17 mouse cellular contexts compared by ENCODE assay signal in genomic region chr1:163361376-163361775, GRCm38 (mm10). TPM values are rescaled to one million over a fixed set of nuclear protein-coding genes. Genes with fewer than 3 reads are reported as not detected.
DNase-seq lines count a peak whose midpoint lies in the region; ATAC-seq and TF ChIP-seq lines count a peak whose summit lies in the region.
"Had no signal": no experiment of that assay in that cellular context is flagged by ENCODE, and none has a peak within 500 bp of the region (broad histone marks: within the 10 kb centered on the region; RNA-seq: fewer than 3 reads in every experiment).

No protein-coding gene starts in this region.

- H3K9me3 ChIP-seq in kidney, embryonic 14.5 days (ENCODE audit: control insufficient read depth, low read length), result no peaks in the 10 kb centered on the region
- no peaks in the 10 kb centered on the region for H3K9me3 ChIP-seq in MEL (replicated peaks; ENCODE audit: insufficient read depth, low read length)
- H3K9me3 ChIP-seq in limb, embryonic 11.5 days (ENCODE audit: control insufficient read depth, low read length), result no peaks in the 10 kb centered on the region
- H3K9me3 ChIP-seq: forebrain, embryonic 13.5 days had no signal

- H3K4me2 ChIP-seq in kidney, embryonic 14.5 days (replicated peaks; ENCODE audit: low read depth, low read length), result no peak overlapping the region
- H3K4me2 ChIP-seq in limb, embryonic 11.5 days (ENCODE audit: low read depth, severe bottlenecking), result peak overlapping the region; percentile 16; the same call in 1 of the 2 replicates
- H3K4me2 ChIP-seq: forebrain, embryonic 13.5 days; midbrain, embryonic 11.5 days had no signal

- DNase-seq in kidney, postnatal 25 days, result no peak
- DNase-seq in MEL (ENCODE audit: low read depth, low spot score) (peak; percentile 31), adipocyte (ENCODE audit: low spot score) (peak; percentile 70)
- no peak for DNase-seq in limb, embryonic 11.5 days (ENCODE audit: low spot score)
- no peak for DNase-seq in frontal cortex, postnatal 14 days (ENCODE audit: low spot score in 2 of 2)
- no peak for DNase-seq in cerebellum, postnatal 4 days (ENCODE audit: low spot score in 2 of 2)
- DNase-seq: cerebellum, adult 9-10 months; embryo, embryonic 11 days; heart, postnatal 10 days; kidney, postnatal 14 days; liver, postnatal 0 days had no signal

- no peaks in the 10 kb centered on the region for H3K79me2 ChIP-seq in MEL (ENCODE audit: control insufficient read depth, insufficient read depth, low read length, poor library complexity)

- H3K36me3 ChIP-seq in kidney, embryonic 14.5 days (ENCODE audit: control insufficient read depth, insufficient read depth, low read length), result no peaks in the 10 kb centered on the region
- peaks cover 0 to 15% of the 10 kb centered on the region in 2 experiments; a peak in 2 of 4 replicates for H3K36me3 ChIP-seq in MEL (ENCODE audit: control insufficient read depth in 1 of 2, insufficient read depth in 2 of 2, low read length in 2 of 2)
- no peaks in the 10 kb centered on the region for H3K36me3 ChIP-seq in limb, embryonic 11.5 days (ENCODE audit: control insufficient read depth, insufficient read depth, low read length)

- no peak for TF ChIP-seq CTCF in MEL (IDR thresholded peaks at IDR 0.05 in 2 of 3, conservative IDR thresholded peaks at IDR 0.05 in 1 of 3; ENCODE audit: control insufficient read depth in 1 of 3, insufficient read depth in 1 of 3, low read depth in 2 of 3, low read length in 3 of 3, poor library complexity in 1 of 3, severe bottlenecking in 1 of 3)

- no peak overlapping the region for H3K27ac ChIP-seq in kidney, embryonic 14.5 days (ENCODE audit: low read depth, low read length)
- no peak overlapping the region; the same call in 1 of the 2 replicates for H3K27ac ChIP-seq in MEL (ENCODE audit: control insufficient read depth, low read depth, low read length)
- no peak overlapping the region for H3K27ac ChIP-seq in limb, embryonic 11.5 days (replicated peaks; ENCODE audit: low read depth, low read length)
- H3K27ac ChIP-seq: forebrain, embryonic 13.5 days had no signal

- TF ChIP-seq EP300 in MEL (IDR thresholded peaks at IDR 0.05; ENCODE audit: low read depth in 1 of 2, low read length in 2 of 2), result peak in 1 of 2 experiments; percentile 18; a peak in 1 of 4 replicates

- 57% methylated on average over 5 of the region's 5 CpGs for WGBS in kidney, embryonic 14.5 days
- WGBS in limb, embryonic 11.5 days, result 16% methylated on average over 5 of the region's 5 CpGs

- no peak overlapping the region for H3K9ac ChIP-seq in kidney, embryonic 14.5 days (ENCODE audit: low read depth, low read length)
- H3K9ac ChIP-seq in MEL (ENCODE audit: control insufficient read depth, low read depth, low read length, poor library complexity, severe bottlenecking), result no peak overlapping the region
- H3K9ac ChIP-seq in limb, embryonic 11.5 days (ENCODE audit: low read length), result no peak overlapping the region
- H3K9ac ChIP-seq: forebrain, embryonic 13.5 days; liver, postnatal 0 days had no signal

- no peak overlapping the region for H3K4me3 ChIP-seq in kidney, embryonic 14.5 days (ENCODE audit: low read length)
- no peak overlapping the region for H3K4me3 ChIP-seq in MEL (ENCODE audit: control insufficient read depth in 1 of 2, insufficient read depth in 1 of 2, low read depth in 2 of 2, low read length in 2 of 2)
- no peak overlapping the region for H3K4me3 ChIP-seq in limb, embryonic 11.5 days (ENCODE audit: low read depth, low read length)
- H3K4me3 ChIP-seq: forebrain, embryonic 13.5 days; myocyte had no signal

- ATAC-seq in kidney, embryonic 14.5 days (ENCODE audit: low FRiP score, low TSS enrichment), result 0 out of 2 replicates have a peak, but pooled peaks have one; percentile 24
- no peak for ATAC-seq in limb, embryonic 11.5 days (ENCODE audit: insufficient number of reproducible peaks, low FRiP score, low TSS enrichment, low read depth)
- ATAC-seq: forebrain, embryonic 13.5 days; liver, postnatal 0 days; Patski had no signal

- no peaks in the 10 kb centered on the region for H3K27me3 ChIP-seq in kidney, embryonic 14.5 days (ENCODE audit: control insufficient read depth, insufficient read depth, low read length)
- H3K27me3 ChIP-seq in MEL (ENCODE audit: control insufficient read depth in 1 of 2, insufficient read depth in 2 of 2, low read length in 2 of 2), result no peaks in the 10 kb centered on the region
- H3K27me3 ChIP-seq in limb, embryonic 11.5 days (ENCODE audit: control insufficient read depth, insufficient read depth, low read length), result no peaks in the 10 kb centered on the region
- H3K27me3 ChIP-seq: CH12.LX; forebrain, embryonic 13.5 days had no signal

- no peaks in the 10 kb centered on the region; the same call in 1 of the 2 replicates for H3K4me1 ChIP-seq in kidney, embryonic 14.5 days (ENCODE audit: control insufficient read depth, insufficient read depth, low read length)
- H3K4me1 ChIP-seq in MEL (ENCODE audit: control insufficient read depth in 1 of 2, insufficient read depth in 2 of 2, low read length in 2 of 2), result peaks cover 0 to 11% of the 10 kb centered on the region in 2 experiments; a peak in 2 of 4 replicates
- peaks cover 22% of the 10 kb centered on the region for H3K4me1 ChIP-seq in limb, embryonic 11.5 days (ENCODE audit: control insufficient read depth, insufficient read depth, low read length)
- H3K4me1 ChIP-seq: forebrain, embryonic 13.5 days had no signal

- no peak for TF ChIP-seq POLR2A in MEL (IDR thresholded peaks at IDR 0.05; ENCODE audit: control insufficient read depth in 1 of 2, insufficient read depth in 1 of 2, low read depth in 1 of 2, low read length in 2 of 2, poor library complexity in 1 of 2)

- TF ChIP-seq RAD21 in MEL (IDR thresholded peaks at IDR 0.05; ENCODE audit: low read depth, low read length), result no peak

TF ChIP-seq in MEL, 35 proteins besides CTCF, POLR2A, EP300 and RAD21:
- no peak for TF ChIP-seq ETS1 (IDR thresholded peaks at IDR 0.05; ENCODE audit: low read depth, low read length)
- peak; percentile 39; the same call in 1 of the 2 replicates for TF ChIP-seq MAX (IDR thresholded peaks at IDR 0.05; ENCODE audit: low read length)
TF ChIP-seq in MEL: peak in this region for 1.

RNA-seq across cellular contexts. Expression of gene Gorab, which starts 42.1 kb away (rescaled TPM):
- polyA plus RNA-seq in kidney, embryonic 14.5 days (2014; fragmentation: Nextera tagmentation; extraction: Ambion mirVana), result 20.7 and 23.2 TPM in 2 replicates
- 3.3 and 3.5 TPM in 2 replicates for total RNA-seq in MEL (2012; rRNA removed)
- polyA plus RNA-seq in MEL (2012; ENCODE audit: insufficient read depth in 1 of 2, insufficient read length in 2 of 2, low read depth in 1 of 2, low replicate concordance in 2 of 2, missing spikeins in 1 of 2), result 1 to 10 TPM in 1 of 2 experiments, not detected in 1; 4.2 TPM
- 33.7 and 36.7 TPM in 2 replicates for polyA plus RNA-seq in limb, embryonic 11.5 days (2014; fragmentation: Nextera tagmentation; extraction: Ambion mirVana)

RNA-seq across cellular contexts. Expression of gene Prrx1, which starts 47.9 kb away (rescaled TPM):
- polyA plus RNA-seq in kidney, embryonic 14.5 days (2014; fragmentation: Nextera tagmentation; extraction: Ambion mirVana), result 6.6 and 7.0 TPM in 2 replicates
- total RNA-seq in MEL (2012; rRNA removed), result not detected in 2 replicates
- not detected for polyA plus RNA-seq in MEL (2012; ENCODE audit: insufficient read depth in 1 of 2, insufficient read length in 2 of 2, low read depth in 1 of 2, low replicate concordance in 2 of 2, missing spikeins in 1 of 2)
- polyA plus RNA-seq in limb, embryonic 11.5 days (2014; fragmentation: Nextera tagmentation; extraction: Ambion mirVana), result 193 and 199 TPM in 2 replicates
- total RNA-seq: CH12.LX had no signal

Comparison
In these comparisons a context has a peak if more than half of its experiments do, and no peak if none do; other contexts are left out.
1. DNase-seq: peak in MEL (single experiment) and adipocyte (single experiment); none in kidney, postnatal 25 days (0 of 2), limb, embryonic 11.5 days (single experiment), frontal cortex, postnatal 14 days (0 of 2) and cerebellum, postnatal 4 days (0 of 2).
2. RNA of gene Prrx1, which starts 47.9 kb away (polyA plus RNA-seq): 193 to 199 TPM in limb, embryonic 11.5 days; 6.6 to 7.0 TPM in kidney, embryonic 14.5 days and not detected in MEL; every median in the first group is over 10 times any median in the second.